Mouse (Mus musculus) liver, embryonic 14.5 days (tissue): ENCODE measurements around the gene Pfkp. TPM values are rescaled to one million over a fixed set of nuclear protein-coding genes. Genes with fewer than 3 reads are reported as not detected.

Experiments used
- ATAC-seq: fragments of 200-750 bp; cut with Nextera tagmentation; 2 replicates; pipeline ENCODE4 v1.8.0; 2017; ENCODE audit warnings: moderate number of reproducible peaks, mild to moderate bottlenecking, moderate library complexity; ENCODE audit not compliant: insufficient read depth
- DNase-seq, 3 experiments: peaks; one replicate each; pipeline ENCODE4 v3.0.0-alpha.2; 2012 to 2013; ENCODE audit warnings: low read depth in 3 of 3, low spot score in 3 of 3
- H3K27ac ChIP-seq: fragments of 300-500 bp; sonication (generic); 2 replicates; pipeline ENCODE4 v1.5.1; 2014; ENCODE audit warnings: moderate library complexity, mild to moderate bottlenecking, control low read depth, inconsistent platforms
- H3K27me3 ChIP-seq: fragments of 300-500 bp; sonication (generic); 2 replicates; pipeline ENCODE4 v1.6.1; 2014; ENCODE audit warnings: mild to moderate bottlenecking, low read length, moderate library complexity; ENCODE audit not compliant: control insufficient read depth, insufficient read depth
- H3K36me3 ChIP-seq: fragments of 300-500 bp; sonication (generic); replicated peaks from 2 replicates; pipeline ENCODE4 v1.6.1; 2014; ENCODE audit warnings: low read depth; ENCODE audit not compliant: control insufficient read depth, insufficient read depth
- H3K4me1 ChIP-seq, 2 experiments: fragments of 200-500 bp in 1 of 2; fragments of 300-500 bp in 1 of 2; sonication (generic) in 1 of 2; replicated peaks; 2 replicates each; pipeline ENCODE4 v1.6.1; 2012 to 2014; ENCODE audit warnings: antibody characterized with exemption in 1 of 2, inconsistent platforms in 1 of 2, low read length in 1 of 2; ENCODE audit not compliant: control insufficient read depth in 2 of 2, insufficient read depth in 2 of 2
- H3K4me2 ChIP-seq: fragments of 300-500 bp; sonication (generic); 2 replicates; pipeline ENCODE4 v1.6.1; 2014; ENCODE audit warnings: low read depth, mild to moderate bottlenecking, control low read depth, moderate library complexity
- H3K4me3 ChIP-seq, 2 experiments: fragments of 200-500 bp in 1 of 2; fragments of 300-500 bp in 1 of 2; sonication (generic) in 1 of 2; 2 replicates each; pipeline ENCODE4 v1.5.1; 2012 to 2014; ENCODE audit warnings: low read depth in 2 of 2, low read length in 2 of 2, mild to moderate bottlenecking in 2 of 2, control low read depth in 1 of 2, inconsistent platforms in 1 of 2, moderate library complexity in 1 of 2; ENCODE audit not compliant: insufficient read depth in 1 of 2
- H3K9ac ChIP-seq: fragments of 300-500 bp; sonication (generic); replicated peaks from 2 replicates; pipeline ENCODE4 v1.6.1; 2014; ENCODE audit warnings: mild to moderate bottlenecking, control low read depth, moderate library complexity
- H3K9me3 ChIP-seq: fragments of 300-500 bp; sonication (generic); 2 replicates; pipeline ENCODE4 v1.6.1; 2016; ENCODE audit warnings: low read length, mixed read lengths; ENCODE audit not compliant: control insufficient read depth
- CTCF ChIP-seq: IDR thresholded peaks from 2 replicates; pipeline ENCODE4 v1.5.1; 2016; ENCODE audit warnings: antibody characterized with exemption, low read depth, control low read depth
- EP300 ChIP-seq: IDR thresholded peaks from 2 replicates; pipeline ENCODE4 v1.6.1; 2016; ENCODE audit warnings: antibody characterized with exemption, low read depth
- whole genome bisulfite sequencing: fragments of 180-500 bp; shearing (Covaris S2); extraction: QIAGEN DNeasy Blood & Tissue Kit; methylation state at CpG from one replicate; pipeline ENCODE4 v1.1.7; 2014; ENCODE audit not compliant: insufficient replicate concordance; 5-methylcytosine and 5-hydroxymethylcytosine counted together
- polyA plus RNA-seq, 2 experiments: library from polyadenylated mRNA; depleted of rRNA in 1 of 2; stranded (reverse) in 1 of 2; unstranded in 1 of 2; fragments of >200 nt; fragmentation: Nextera tagmentation in 1 of 2; extraction: Ambion mirVana in 1 of 2; gene quantifications; 2 replicates each; pipeline versions ENCODE4 v1.2.1 to v1.2.3; 2012 to 2014

The Pfkp gene
- polyA plus RNA-seq, 2 experiments = 2.1 to 5.4 TPM

DNA sequence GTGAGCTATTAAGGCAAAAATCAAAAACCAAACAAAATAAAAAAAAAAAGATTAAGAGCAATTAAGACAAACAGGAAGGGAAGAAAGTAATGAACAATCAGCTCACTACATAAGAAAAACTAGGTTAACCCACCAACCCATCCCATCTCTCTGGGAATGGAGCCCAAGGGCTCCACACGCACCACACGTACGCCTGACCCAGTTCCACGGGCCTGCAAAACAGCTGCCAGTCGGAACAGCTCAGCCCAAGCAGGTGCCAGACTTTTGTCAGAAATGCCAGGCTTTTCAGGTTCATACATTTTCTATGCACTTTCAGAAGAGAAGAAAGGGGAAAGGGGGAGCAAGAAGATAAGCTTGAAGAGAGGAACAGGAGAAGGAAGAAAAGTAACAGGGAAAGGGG, 17.9 kb downstream of the Pfkp start:
- no peak overlapping the region for H3K4me3 ChIP-seq
- H3K4me1 ChIP-seq = peaks cover 0 to 9% of the 10 kb centered on the region in 2 experiments; a peak in 2 of 4 replicates
- H3K27ac ChIP-seq = no peak overlapping the region
- no peak overlapping the region for H3K4me2 ChIP-seq
- no peaks in the 10 kb centered on the region for H3K9me3 ChIP-seq
- ATAC-seq (no peak), DNase-seq (no peak)
- no peaks in the 10 kb centered on the region for H3K27me3 ChIP-seq
- H3K9ac ChIP-seq = no peak overlapping the region
- TF ChIP-seq EP300 = no peak
- no peak for TF ChIP-seq CTCF
- WGBS = 72% methylated on average over 5 of the region's 5 CpGs
- H3K36me3 ChIP-seq = no peaks in the 10 kb centered on the region

DNA sequence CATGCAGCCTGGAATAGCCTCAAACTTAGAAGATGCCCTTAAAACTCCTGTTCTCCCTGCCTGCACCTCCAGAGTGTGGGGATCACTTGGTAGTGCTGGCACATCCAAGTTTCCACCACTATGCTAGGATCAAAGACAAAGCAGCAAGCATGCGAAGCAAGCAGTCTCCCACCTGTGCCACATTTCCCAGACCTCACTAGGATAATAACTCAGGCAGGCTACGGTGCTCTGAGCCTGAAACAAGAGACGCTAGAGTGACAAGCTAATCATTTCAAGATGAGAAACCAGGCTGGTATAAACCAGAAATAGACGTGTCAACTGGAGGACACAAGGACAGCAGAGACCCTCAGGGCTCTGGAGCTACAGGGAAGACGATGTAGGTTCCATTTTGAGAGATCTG, 18.6 kb downstream of the Pfkp start:
- Histone ChIP-seq H3K9me3 (no peaks in the 10 kb centered on the region), H3K4me2 (no peak overlapping the region), H3K9ac (no peak overlapping the region), H3K36me3 (no peaks in the 10 kb centered on the region), H3K4me3 (no peak overlapping the region), H3K27ac (no peak overlapping the region), H3K4me1 (peaks cover 0 to 6% of the 10 kb centered on the region in 2 experiments; a peak in 2 of 4 replicates), H3K27me3 (no peaks in the 10 kb centered on the region)
- DNase-seq (no peak), ATAC-seq (no peak)
- WGBS = 69% methylated on average over 5 of the region's 5 CpGs
- TF ChIP-seq EP300 (no peak), CTCF (no peak)

GRCm38 (mm10) chr13:6628998-6629764, 19.4 kb downstream of the Pfkp start:
- TF ChIP-seq EP300 = no peak
- TF ChIP-seq CTCF = no peak
- no peaks in the 10 kb centered on the region for H3K9me3 ChIP-seq
- no peak overlapping the region for H3K4me3 ChIP-seq
- no peaks in the 10 kb centered on the region for H3K36me3 ChIP-seq
- H3K4me2 ChIP-seq = no peak overlapping the region
- 69% methylated on average over 14 of the region's 14 CpGs for WGBS
- H3K27me3 ChIP-seq = no peaks in the 10 kb centered on the region
- peaks cover 0 to 6% of the 10 kb centered on the region in 2 experiments; a peak in 2 of 4 replicates for H3K4me1 ChIP-seq
- DNase-seq (no peak), ATAC-seq (no peak)
- no peak overlapping the region for H3K9ac ChIP-seq
- no peak overlapping the region for H3K27ac ChIP-seq

GRCm38 (mm10) chr13:6628261-6628660, 20.3 kb downstream of the Pfkp start:
- Histone ChIP-seq H3K4me1 (peaks cover 0 to 3% of the 10 kb centered on the region in 2 experiments; a peak in 2 of 4 replicates), H3K4me3 (no peak overlapping the region), H3K36me3 (no peaks in the 10 kb centered on the region), H3K9me3 (no peaks in the 10 kb centered on the region), H3K4me2 (no peak overlapping the region), H3K27ac (no peak overlapping the region), H3K9ac (no peak overlapping the region), H3K27me3 (no peaks in the 10 kb centered on the region)
- ATAC-seq (no peak), DNase-seq (no peak)
- TF ChIP-seq CTCF (no peak), EP300 (no peak)
- WGBS = 53% methylated on average over 3 of the region's 3 CpGs

DNA sequence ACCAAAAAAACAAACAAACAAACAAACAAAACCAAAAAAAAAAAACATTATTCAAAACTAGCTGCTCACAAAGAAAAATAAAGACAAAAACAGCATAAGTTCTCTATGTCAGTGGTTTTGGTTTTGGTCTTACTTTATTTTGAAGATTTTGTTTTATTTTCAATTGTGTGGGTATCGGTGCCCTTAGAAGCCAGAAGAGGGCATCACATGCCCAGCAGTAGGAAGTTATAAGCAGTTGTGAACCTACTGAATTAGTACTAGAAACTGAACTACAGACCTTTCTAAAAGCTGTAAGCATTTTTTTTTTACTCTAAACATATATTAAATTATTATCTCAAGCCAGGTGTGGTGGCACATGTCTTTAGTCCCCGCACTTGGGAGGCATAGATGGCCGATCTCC, 21.2 kb downstream of the Pfkp start:
- no peaks in the 10 kb centered on the region; a peak in 1 of 4 replicates for H3K4me1 ChIP-seq
- DNase-seq (no peak), ATAC-seq (no peak)
- no peak overlapping the region for H3K4me2 ChIP-seq
- H3K27ac ChIP-seq = no peak overlapping the region
- H3K9me3 ChIP-seq = no peaks in the 10 kb centered on the region
- H3K27me3 ChIP-seq = no peaks in the 10 kb centered on the region
- no peaks in the 10 kb centered on the region for H3K36me3 ChIP-seq
- TF ChIP-seq CTCF (no peak), EP300 (no peak)
- H3K9ac ChIP-seq = no peak overlapping the region
- 80% methylated on average over 3 of the region's 3 CpGs for WGBS
- no peak overlapping the region for H3K4me3 ChIP-seq
